Mouse (Mus musculus): ENCODE results near the gene Rora. TPM values are rescaled to one million over a fixed set of nuclear protein-coding genes. Genes with fewer than 3 reads are reported as not detected.

Rora gene
- polyA plus RNA-seq, 1 experiment from 2014 or later = 4.4 TPM

DNA sequence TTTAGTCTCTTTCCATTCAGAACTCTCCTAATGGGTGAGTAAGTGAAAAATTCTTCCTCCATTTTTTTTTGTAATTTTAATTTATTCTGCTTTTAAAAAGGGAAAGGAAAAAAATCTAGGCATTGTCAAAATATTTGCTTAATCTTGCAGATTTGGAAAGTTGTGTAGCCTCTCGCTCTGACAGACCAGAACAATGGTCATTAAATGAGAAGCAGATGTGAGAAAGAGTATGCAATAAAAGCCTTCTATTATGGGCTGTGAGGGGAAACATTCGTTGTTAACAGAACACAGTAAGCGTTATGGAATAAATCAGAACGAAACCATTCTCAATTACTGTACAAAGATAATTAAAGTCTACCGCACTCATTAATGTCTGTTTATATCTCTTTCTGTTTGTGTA is 196.7 kb downstream of the Rora start:
- ATAC-seq (replicated peaks; ENCODE audit: low FRiP score, low TSS enrichment, low read depth) = no peak
- no peak overlapping the region for H3K4me3 ChIP-seq (ENCODE audit: low read depth, low read length)
- H3K4me1 ChIP-seq (replicated peaks; ENCODE audit: control insufficient read depth, insufficient read depth, low read length) = no peaks in the 10 kb centered on the region
- H3K27me3 ChIP-seq (replicated peaks; ENCODE audit: control insufficient read depth, insufficient read depth, low read length) = no peaks in the 10 kb centered on the region
- H3K36me3 ChIP-seq (ENCODE audit: control insufficient read depth, insufficient read depth, low read length) = no peaks in the 10 kb centered on the region
- H3K27ac ChIP-seq (ENCODE audit: low read depth) = no peak overlapping the region
- WGBS = 76% methylated on average over 5 of the region's 5 CpGs
- DNase-seq (ENCODE audit: low spot score) = no peak
- H3K4me2 ChIP-seq (ENCODE audit: low read length) = no peak overlapping the region
- H3K9me3 ChIP-seq (ENCODE audit: control insufficient read depth, low read length) = no peaks in the 10 kb centered on the region
- no peak overlapping the region for H3K9ac ChIP-seq (ENCODE audit: low read length)

DNA sequence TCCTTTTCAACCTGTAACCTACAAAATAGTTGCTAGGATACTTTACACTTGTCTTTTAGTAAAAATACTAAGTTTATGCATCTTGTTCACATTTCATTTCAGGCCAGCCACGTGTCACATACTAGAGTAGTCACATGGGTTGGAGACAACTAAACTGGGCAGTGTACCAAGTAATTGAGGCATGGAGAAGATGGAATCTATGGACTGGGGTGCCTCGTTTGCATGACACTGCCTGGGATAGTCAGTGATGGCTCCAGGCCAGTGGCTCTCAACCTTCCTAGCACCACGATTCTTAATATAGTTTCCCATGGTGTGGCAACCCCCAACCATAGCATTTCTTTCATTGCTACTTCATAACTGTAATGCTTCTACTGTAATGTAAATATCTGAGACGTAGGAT is 198.6 kb downstream of the Rora start:
- Histone ChIP-seq H3K4me3 (ENCODE audit: low read depth, low read length) (no peak overlapping the region), H3K9ac (ENCODE audit: low read length) (no peak overlapping the region), H3K36me3 (ENCODE audit: control insufficient read depth, insufficient read depth, low read length) (no peaks in the 10 kb centered on the region), H3K9me3 (ENCODE audit: control insufficient read depth, low read length) (no peaks in the 10 kb centered on the region), H3K27ac (ENCODE audit: low read depth) (no peak overlapping the region), H3K27me3 (replicated peaks; ENCODE audit: control insufficient read depth, insufficient read depth, low read length) (no peaks in the 10 kb centered on the region), H3K4me1 (replicated peaks; ENCODE audit: control insufficient read depth, insufficient read depth, low read length) (no peaks in the 10 kb centered on the region), H3K4me2 (ENCODE audit: low read length) (no peak overlapping the region)
- DNase-seq (ENCODE audit: low spot score) (no peak), ATAC-seq (replicated peaks; ENCODE audit: low FRiP score, low TSS enrichment, low read depth) (no peak)
- 69% methylated on average over 4 of the region's 4 CpGs for WGBS

DNA sequence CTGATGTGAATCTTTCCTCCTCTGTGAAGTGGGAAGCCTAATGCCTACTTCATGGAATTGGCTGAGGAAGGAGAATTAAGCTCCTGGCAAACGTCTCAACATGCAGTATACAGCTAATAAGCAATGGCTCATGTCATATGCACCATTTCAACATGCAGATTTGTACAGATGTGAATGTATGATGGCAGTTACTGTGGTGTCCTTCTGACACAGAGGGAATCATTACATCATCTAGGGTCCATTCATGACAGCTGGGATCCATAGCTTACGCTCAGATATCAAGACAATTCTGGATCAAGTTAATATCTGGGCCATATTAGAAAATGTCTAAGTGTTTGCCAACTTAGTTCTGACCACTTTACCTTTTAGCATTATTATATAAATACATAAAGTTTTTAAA is 199.3 kb downstream of the Rora start:
- no peak overlapping the region for H3K27ac ChIP-seq (ENCODE audit: low read depth)
- DNase-seq (ENCODE audit: low spot score) = no peak
- H3K4me1 ChIP-seq (replicated peaks; ENCODE audit: control insufficient read depth, insufficient read depth, low read length) = no peaks in the 10 kb centered on the region
- H3K36me3 ChIP-seq (ENCODE audit: control insufficient read depth, insufficient read depth, low read length) = no peaks in the 10 kb centered on the region
- H3K4me3 ChIP-seq (ENCODE audit: low read depth, low read length) = no peak overlapping the region
- no peak for ATAC-seq (replicated peaks; ENCODE audit: low FRiP score, low TSS enrichment, low read depth)
- H3K27me3 ChIP-seq (replicated peaks; ENCODE audit: control insufficient read depth, insufficient read depth, low read length) = no peaks in the 10 kb centered on the region
- H3K9me3 ChIP-seq (ENCODE audit: control insufficient read depth, low read length) = no peaks in the 10 kb centered on the region
- 85% methylated on average over 2 of the region's 2 CpGs for WGBS
- H3K4me2 ChIP-seq (ENCODE audit: low read length) = no peak overlapping the region
- no peak overlapping the region for H3K9ac ChIP-seq (ENCODE audit: low read length)

- Histone ChIP-seq H3K36me3 (ENCODE audit: control insufficient read depth, insufficient read depth, low read length) (no peaks in the 10 kb centered on the region), H3K27me3 (replicated peaks; ENCODE audit: control insufficient read depth, insufficient read depth, low read length) (no peaks in the 10 kb centered on the region), H3K27ac (ENCODE audit: low read depth) (no peak overlapping the region), H3K4me2 (ENCODE audit: low read length) (no peak overlapping the region), H3K9me3 (ENCODE audit: control insufficient read depth, low read length) (peaks cover 12% of the 10 kb centered on the region; the same call in 1 of the 2 replicates), H3K4me3 (ENCODE audit: low read depth, low read length) (no peak overlapping the region), H3K9ac (ENCODE audit: low read length) (no peak overlapping the region), H3K4me1 (replicated peaks; ENCODE audit: control insufficient read depth, insufficient read depth, low read length) (no peaks in the 10 kb centered on the region)
- ATAC-seq (replicated peaks; ENCODE audit: low FRiP score, low TSS enrichment, low read depth) (no peak), DNase-seq (ENCODE audit: low spot score) (no peak)
- 82% methylated on average over 2 of the region's 2 CpGs for WGBS
Observed at GRCm38 (mm10) chr9:68859500-68859899, 205.9 kb downstream of the Rora start.

DNA sequence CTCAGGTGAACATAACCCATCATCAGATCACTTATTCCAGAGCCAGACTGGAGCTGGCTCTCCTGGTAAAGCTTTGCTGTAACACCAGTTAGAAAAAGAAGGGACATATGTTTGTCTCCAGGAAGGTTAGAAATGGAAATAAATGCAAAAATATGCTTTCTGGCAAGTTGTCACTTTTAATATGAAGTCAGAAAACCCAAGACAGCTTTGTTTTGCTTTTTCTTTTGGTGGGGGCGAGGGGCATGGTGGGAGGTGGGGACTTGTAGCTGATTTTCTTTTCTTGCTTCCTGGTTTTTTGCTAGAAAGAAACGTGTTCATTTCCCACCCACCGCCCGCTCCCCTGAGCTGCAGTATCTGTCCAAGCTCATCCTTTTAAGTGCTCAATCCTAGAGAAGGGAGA is 212.7 kb downstream of the Rora start:
- no peak overlapping the region for H3K9ac ChIP-seq (ENCODE audit: low read length)
- H3K4me1 ChIP-seq (replicated peaks; ENCODE audit: control insufficient read depth, insufficient read depth, low read length) = no peaks in the 10 kb centered on the region
- no peak overlapping the region for H3K4me3 ChIP-seq (ENCODE audit: low read depth, low read length)
- H3K27ac ChIP-seq (ENCODE audit: low read depth) = no peak overlapping the region
- peaks cover 12% of the 10 kb centered on the region; the same call in 1 of the 2 replicates for H3K9me3 ChIP-seq (ENCODE audit: control insufficient read depth, low read length)
- H3K36me3 ChIP-seq (ENCODE audit: control insufficient read depth, insufficient read depth, low read length) = no peaks in the 10 kb centered on the region
- no peaks in the 10 kb centered on the region for H3K27me3 ChIP-seq (replicated peaks; ENCODE audit: control insufficient read depth, insufficient read depth, low read length)
- 71% methylated on average over 4 of the region's 4 CpGs for WGBS
- no peak overlapping the region for H3K4me2 ChIP-seq (ENCODE audit: low read length)
- DNase-seq (ENCODE audit: low spot score) = no peak
- no peak for ATAC-seq (replicated peaks; ENCODE audit: low FRiP score, low TSS enrichment, low read depth)

DNA sequence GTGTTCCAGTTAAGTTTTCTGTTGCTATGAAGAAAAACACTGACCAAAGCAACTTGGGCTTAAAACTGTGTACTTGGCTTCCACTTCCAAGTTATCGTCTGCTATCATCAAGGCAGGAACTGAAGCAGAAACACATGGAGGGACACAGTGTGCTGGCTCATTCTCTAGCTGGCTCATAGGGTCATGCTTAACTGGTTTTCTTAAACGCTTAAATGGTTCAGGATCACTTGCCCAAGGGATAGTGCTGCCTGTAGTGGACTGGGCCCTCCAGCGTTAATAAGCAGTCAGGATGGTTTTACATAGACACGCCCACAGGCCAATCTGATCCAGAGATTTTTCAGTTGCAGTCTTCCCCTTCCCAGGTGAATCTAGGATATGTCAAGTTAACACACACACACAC is 220.3 kb downstream of the Rora start:
- H3K4me3 ChIP-seq (ENCODE audit: low read depth, low read length) = no peak overlapping the region
- H3K4me2 ChIP-seq (ENCODE audit: low read length) = no peak overlapping the region
- ATAC-seq (replicated peaks; ENCODE audit: low FRiP score, low TSS enrichment, low read depth) (no peak), DNase-seq (ENCODE audit: low spot score) (no peak)
- H3K9ac ChIP-seq (ENCODE audit: low read length) = no peak overlapping the region
- no peaks in the 10 kb centered on the region for H3K27me3 ChIP-seq (replicated peaks; ENCODE audit: control insufficient read depth, insufficient read depth, low read length)
- H3K27ac ChIP-seq (ENCODE audit: low read depth) = no peak overlapping the region
- no peaks in the 10 kb centered on the region for H3K9me3 ChIP-seq (ENCODE audit: control insufficient read depth, low read length)
- 95% methylated on average over 4 of the region's 4 CpGs for WGBS
- no peaks in the 10 kb centered on the region for H3K36me3 ChIP-seq (ENCODE audit: control insufficient read depth, insufficient read depth, low read length)
- H3K4me1 ChIP-seq (replicated peaks; ENCODE audit: control insufficient read depth, insufficient read depth, low read length) = no peaks in the 10 kb centered on the region

GRCm38 (mm10) chr9:68874544-68874943 is 221.0 kb downstream of the Rora start:
- no peak for DNase-seq (ENCODE audit: low spot score)
- Histone ChIP-seq H3K27me3 (replicated peaks; ENCODE audit: control insufficient read depth, insufficient read depth, low read length) (no peaks in the 10 kb centered on the region), H3K36me3 (ENCODE audit: control insufficient read depth, insufficient read depth, low read length) (no peaks in the 10 kb centered on the region), H3K27ac (ENCODE audit: low read depth) (no peak overlapping the region), H3K4me3 (ENCODE audit: low read depth, low read length) (no peak overlapping the region), H3K4me1 (replicated peaks; ENCODE audit: control insufficient read depth, insufficient read depth, low read length) (no peaks in the 10 kb centered on the region), H3K9ac (ENCODE audit: low read length) (no peak overlapping the region), H3K4me2 (ENCODE audit: low read length) (no peak overlapping the region), H3K9me3 (ENCODE audit: control insufficient read depth, low read length) (no peaks in the 10 kb centered on the region)
- ATAC-seq (replicated peaks; ENCODE audit: low FRiP score, low TSS enrichment, low read depth) = no peak
- whole genome bisulfite sequencing = 79% methylated on average over 2 of the region's 2 CpGs

- Histone ChIP-seq H3K36me3 (ENCODE audit: control insufficient read depth, insufficient read depth, low read length) (no peaks in the 10 kb centered on the region), H3K9ac (ENCODE audit: low read length) (no peak overlapping the region), H3K9me3 (ENCODE audit: control insufficient read depth, low read length) (no peaks in the 10 kb centered on the region), H3K27ac (ENCODE audit: low read depth) (no peak overlapping the region), H3K4me2 (ENCODE audit: low read length) (no peak overlapping the region), H3K27me3 (replicated peaks; ENCODE audit: control insufficient read depth, insufficient read depth, low read length) (no peaks in the 10 kb centered on the region), H3K4me3 (ENCODE audit: low read depth, low read length) (no peak overlapping the region), H3K4me1 (replicated peaks; ENCODE audit: control insufficient read depth, insufficient read depth, low read length) (no peaks in the 10 kb centered on the region)
- DNase-seq (ENCODE audit: low spot score) (no peak), ATAC-seq (replicated peaks; ENCODE audit: low FRiP score, low TSS enrichment, low read depth) (no peak)
- WGBS = 92% methylated on average over 2 of the region's 2 CpGs
Observed at GRCm38 (mm10) chr9:68875791-68876190, 222.2 kb downstream of the Rora start.

GRCm38 (mm10) chr9:68876289-68876688 is 222.7 kb downstream of the Rora start:
- ATAC-seq (replicated peaks; ENCODE audit: low FRiP score, low TSS enrichment, low read depth) (no peak), DNase-seq (ENCODE audit: low spot score) (no peak)
- Histone ChIP-seq H3K36me3 (ENCODE audit: control insufficient read depth, insufficient read depth, low read length) (no peaks in the 10 kb centered on the region), H3K9ac (ENCODE audit: low read length) (no peak overlapping the region), H3K4me1 (replicated peaks; ENCODE audit: control insufficient read depth, insufficient read depth, low read length) (no peaks in the 10 kb centered on the region), H3K4me3 (ENCODE audit: low read depth, low read length) (no peak overlapping the region), H3K9me3 (ENCODE audit: control insufficient read depth, low read length) (no peaks in the 10 kb centered on the region), H3K27ac (ENCODE audit: low read depth) (no peak overlapping the region), H3K4me2 (ENCODE audit: low read length) (no peak overlapping the region), H3K27me3 (replicated peaks; ENCODE audit: control insufficient read depth, insufficient read depth, low read length) (no peaks in the 10 kb centered on the region)
- 80% methylated on average over 2 of the region's 2 CpGs for WGBS

Data from intestine, embryonic 14.5 days (tissue).